Mouse (Mus musculus): ENCODE data around the gene Ttc4. TPM values are rescaled to one million over a fixed set of nuclear protein-coding genes. Genes with fewer than 3 reads are reported as not detected.

Gene Ttc4
- total RNA-seq (2023) = 12.5 and 14.3 TPM in 2 replicates

GRCm38 (mm10) chr4:106678442-106679118 lies at the start of gene Ttc4:
Gene Ttc4, minus strand, starts transcription at chr4:106678944.

GRCm38 (mm10) chr4:106650833-106651527 lies 27.8 kb downstream of the Ttc4 start, which contains the start of gene Pars2:
Gene Pars2, plus strand, starts transcription at chr4:106651069.

GRCm38 (mm10) chr4:106622030-106622493 lies 56.7 kb downstream of the Ttc4 start, which contains the start of gene Ttc22:
Gene Ttc22, plus strand, starts transcription at chr4:106622432.

GRCm38 (mm10) chr4:106617056-106617455 lies 61.7 kb downstream of the Ttc4 start, which contains the start of gene Lexm:
Gene Lexm, minus strand, starts transcription at chr4:106617241.

Other genes with a start within 250 kb of the Ttc4 start
- not detected in 2 replicates for gene Pcsk9, start 214.6 kb downstream of the Ttc4 start, total RNA-seq (2023)
- gene Bsnd, start 186.7 kb downstream of the Ttc4 start, total RNA-seq (2023) = not detected in 2 replicates
- gene Dhcr24, start 117.9 kb downstream of the Ttc4 start, total RNA-seq (2023) = 2.9 and 3.3 TPM in 2 replicates
- not detected in 2 replicates for gene Lexm, start 61.7 kb downstream of the Ttc4 start, total RNA-seq (2023)
- gene Ttc22, start 56.5 kb downstream of the Ttc4 start, total RNA-seq (2023) = not detected in 2 replicates
- gene Pars2, start 27.9 kb downstream of the Ttc4 start, total RNA-seq (2023) = 0.73 and 1.2 TPM in 2 replicates
- gene Mroh7, start 52.0 kb upstream of the Ttc4 start, total RNA-seq (2023) = not detected in 2 replicates
- gene Fam151a, start 54.9 kb upstream of the Ttc4 start, total RNA-seq (2023) = not detected in 2 replicates
- gene Acot11, start 126.1 kb upstream of the Ttc4 start, total RNA-seq (2023) = 6.6 and 9.5 TPM in 2 replicates
- 16.2 and 18.1 TPM in 2 replicates for gene Ssbp3, start 231.8 kb upstream of the Ttc4 start, total RNA-seq (2023)

Measured in neutrophil, adult 65 days (primary cell).